Mouse (Mus musculus): ENCODE data around the gene Olfr1051.

GRCm38 (mm10) chr2:86292155-86292554, 13.3 kb upstream of the Olfr1051 start, which contains the start of gene Olfr1052:
- TF ChIP-seq CTCF (IDR thresholded peaks at IDR 0.05; ENCODE audit: low read depth) (no peak), EP300 (IDR thresholded peaks at IDR 0.05; ENCODE audit: low read depth) (no peak)
